Mouse (Mus musculus) Patski (cell line): ENCODE data around the gene B4galnt4. TPM values are rescaled to one million over a fixed set of nuclear protein-coding genes. Genes with fewer than 3 reads are reported as not detected.
"Not testable (repeated sequence)": the region's sequence is repeated elsewhere in the genome, so short reads cannot be mapped to it uniquely, and the experiment has no call there.

ENCODE experiments used
- ATAC-seq: fragments of 100-300 bp; one replicate; pipeline ENCODE4 v1.8.0; 2021
- CTCF ChIA-PET: fragments of 350-600 bp; sonication (Branson Sonifier 250); formaldehyde crosslinking; loops from one replicate; lab custom pipeline; 2022; ENCODE audit warnings: inconsistent platforms; lab: Charles Lee
- POLR2A ChIA-PET: fragments of 350-600 bp; sonication (Branson Sonifier 250); formaldehyde crosslinking; loops from one replicate; lab custom pipeline; 2022; ENCODE audit warnings: antibody characterized with exemption, inconsistent platforms; lab: Charles Lee
- DNase-seq: peaks from one replicate; pipeline ENCODE4 v3.0.0-alpha.2; 2011; ENCODE audit warnings: low read depth, low spot score
- H3K27me3 ChIP-seq: fragments of 371-371 bp; one replicate; pipeline ENCODE4 v1.5.1; 2021
- CTCF ChIP-seq: fragments of 100-300 bp; IDR thresholded peaks from one replicate; pipeline ENCODE4 v1.5.1; 2021
- in situ Hi-C: fragments of 300-500 bp; cut with MboI; formaldehyde crosslinking; loops from 3 replicates; pipeline ENCODE4 v1.11.1; 2018; ENCODE audit warnings: low pct_unique_long_range_greater_than_20kb, mixed read lengths
- polyA plus RNA-seq: library from polyadenylated mRNA; unstranded; gene quantifications from one replicate; pipeline ENCODE4 v1.2.3, GENCODE M21; 2021

Gene B4galnt4
- 2.2 TPM for polyA plus RNA-seq

- peak; percentile 63 for ATAC-seq
- no peaks in the 10 kb centered on the region for H3K27me3 ChIP-seq
- ChIA-PET CTCF (interaction anchor here (1.2 to 1.7 kb wide), 6 partner anchors 9 to 152 kb away, joined by 3 to 6 read pairs (median 4); no protein-coding TSS in a partner anchor), POLR2A (interaction anchor here (1.2 to 1.3 kb wide), 2 partner anchors 12 to 52 kb away, joined by 3 read pairs; no protein-coding TSS in a partner anchor)
- TF ChIP-seq CTCF = no peak
- no peak for DNase-seq
- in situ Hi-C loops = no loop called here
Measured at GRCm38 (mm10) chr7:141060426-141061242, at the start of gene B4galnt4. Gene B4galnt4 (plus strand): TSS chr7:141061104.

DNA sequence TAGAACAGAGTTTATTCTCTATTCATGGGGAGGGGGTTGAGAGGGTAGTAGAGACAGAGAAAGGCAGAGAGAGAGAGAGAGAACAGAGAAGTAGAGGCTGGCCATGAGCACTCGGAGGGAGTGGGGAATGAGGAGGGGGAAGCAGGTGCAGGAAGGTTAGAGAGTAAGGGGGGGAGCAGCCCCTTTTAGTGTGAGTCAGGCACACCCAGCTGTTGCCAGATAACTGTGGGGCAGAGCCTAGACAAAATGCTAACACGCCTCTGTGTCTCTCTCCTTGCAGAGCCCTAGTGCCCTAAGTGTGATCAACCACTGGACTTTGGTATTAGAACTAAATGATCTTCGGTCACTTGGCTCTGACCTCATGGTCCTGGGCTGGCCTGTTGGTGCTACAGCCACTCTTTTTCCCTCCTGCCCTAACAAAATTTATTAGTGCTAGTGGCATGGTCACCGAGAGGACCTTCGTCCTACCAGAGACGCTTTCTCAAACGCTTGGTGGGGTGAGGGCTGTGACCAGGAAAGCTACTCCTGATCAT, 49.6 kb upstream of the B4galnt4 start:
- H3K27me3 ChIP-seq = no peaks in the 10 kb centered on the region
- CTCF ChIA-PET = no interaction called here
- ATAC-seq (no peak), DNase-seq (no peak)
- POLR2A ChIA-PET = interaction anchor here (0.6 kb wide), 1 partner anchor 9 kb away, joined by 7 read pairs; no protein-coding TSS in a partner anchor
- no peak for TF ChIP-seq CTCF
- in situ Hi-C loops = loop anchor here (5.0 kb wide), 2 partner anchors 36 to 54 kb away; partner anchors contain the start of genes Gm45717 and Ifitm2

GRCm38 (mm10) chr7:141016707-141017697, 43.9 kb upstream of the B4galnt4 start:
- CTCF ChIA-PET = interaction anchor here (0.9 to 1.9 kb wide), 3 partner anchors 10 to 58 kb away, joined by 3 to 8 read pairs (median 5); no protein-coding TSS in a partner anchor
- POLR2A ChIA-PET = interaction anchor here (0.6 kb wide), 1 partner anchor 8 kb away, joined by 3 read pairs; no protein-coding TSS in a partner anchor
- ATAC-seq (peak; percentile 35), DNase-seq (no peak)
- no peak for TF ChIP-seq CTCF
- no peaks in the 10 kb centered on the region for H3K27me3 ChIP-seq
- in situ Hi-C loops = no loop called here

DNA sequence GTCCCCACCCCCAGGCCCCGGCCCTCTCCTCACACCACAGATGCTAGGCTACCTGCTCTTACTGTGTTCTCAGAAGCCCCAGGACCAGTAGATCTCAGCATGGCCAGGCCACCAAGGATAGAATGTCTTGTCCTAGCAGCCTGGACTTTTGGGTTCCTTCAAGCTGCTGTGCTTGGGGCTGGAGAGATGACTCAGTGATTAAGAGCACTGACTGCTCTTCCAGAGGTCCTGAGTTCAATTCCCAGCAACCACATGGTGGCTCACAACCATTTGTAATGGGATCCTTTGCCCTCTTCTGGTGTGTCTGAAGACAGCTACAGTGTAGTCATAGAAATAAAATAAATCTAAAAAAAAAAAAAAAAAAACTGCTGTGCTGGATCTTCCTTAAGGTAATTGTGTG, 43.1 kb upstream of the B4galnt4 start, which contains the start of gene Ifitm6:
Gene Ifitm6 (minus strand): TSS at position 101 of the 400 bp plus-strand sequence.
- DNase-seq, POLR2A ChIA-PET, ATAC-seq, H3K27me3 ChIP-seq, in situ Hi-C loops: not testable (repeated sequence)
- CTCF ChIA-PET = interaction anchor here (1.5 kb wide), 1 partner anchor 58 kb away, joined by 5 read pairs; no protein-coding TSS in a partner anchor

- DNase-seq (no peak), ATAC-seq (no peak)
- in situ Hi-C loops = no loop called here
- H3K27me3 ChIP-seq = no peaks in the 10 kb centered on the region
- no peak for TF ChIP-seq CTCF
- ChIA-PET POLR2A (no interaction called here), CTCF (no interaction called here)
Measured at GRCm38 (mm10) chr7:141019028-141019427, 41.9 kb upstream of the B4galnt4 start.

DNA sequence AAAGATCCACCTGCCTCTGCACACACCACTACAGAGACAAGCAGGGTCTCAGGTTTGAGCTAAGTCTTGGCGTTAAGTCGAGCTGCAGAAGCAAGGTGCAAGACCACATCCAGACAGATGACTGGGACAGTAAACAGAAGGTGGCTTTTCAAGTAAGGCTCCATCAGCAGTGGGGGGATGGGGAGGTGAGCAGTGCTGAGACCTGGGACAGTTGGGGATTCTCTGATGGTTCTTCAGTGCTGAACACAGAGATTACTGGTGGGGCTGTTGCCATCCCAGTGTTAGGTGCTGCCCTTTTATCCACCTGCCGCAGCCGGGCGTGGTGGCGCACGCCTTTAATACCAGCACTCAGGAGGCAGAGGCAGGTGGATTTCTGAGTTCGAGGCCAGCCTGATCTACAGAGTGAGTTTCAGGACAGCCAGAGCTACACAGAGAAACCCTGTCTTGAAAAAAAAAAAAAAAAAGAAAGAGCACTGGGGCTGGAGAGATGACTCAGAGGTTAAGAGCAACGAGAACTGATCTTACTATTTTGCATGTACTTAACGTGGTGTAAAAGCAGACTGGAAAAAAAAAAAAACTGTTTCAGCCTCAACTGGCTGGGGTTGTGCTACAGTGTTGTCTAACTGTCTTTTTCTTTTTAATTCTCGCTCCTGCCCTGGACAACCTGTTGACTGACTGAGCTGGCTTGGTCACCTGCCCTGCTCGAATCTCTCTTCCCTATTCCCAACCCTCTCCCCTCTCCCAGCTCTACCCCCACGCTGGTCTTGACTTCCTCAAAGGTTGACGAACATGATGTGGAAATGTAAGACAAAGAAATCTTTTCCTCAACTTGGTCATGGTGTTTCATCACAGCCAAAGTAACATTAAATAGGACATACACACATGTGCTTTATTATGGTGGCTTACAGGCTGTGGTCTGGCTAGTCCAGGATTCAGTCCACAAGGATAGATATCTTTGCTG, 39.1 kb upstream of the B4galnt4 start:
- in situ Hi-C loops = no loop called here
- ATAC-seq (no peak), DNase-seq (no peak)
- no peaks in the 10 kb centered on the region for H3K27me3 ChIP-seq
- ChIA-PET POLR2A (no interaction called here), CTCF (interaction anchor here (0.9 to 1.1 kb wide), 2 partner anchors 32 kb away, joined by 3 read pairs; no protein-coding TSS in a partner anchor)
- TF ChIP-seq CTCF = no peak

GRCm38 (mm10) chr7:141024865-141025838, 35.8 kb upstream of the B4galnt4 start:
- ChIA-PET CTCF (interaction anchor here (0.9 to 1.5 kb wide), 2 partner anchors 19 to 66 kb away, joined by 3 to 4 read pairs; no protein-coding TSS in a partner anchor), POLR2A (no interaction called here)
- in situ Hi-C loops = no loop called here
- H3K27me3 ChIP-seq = no peaks in the 10 kb centered on the region
- DNase-seq = no peak
- TF ChIP-seq CTCF = no peak
- ATAC-seq = no peak
